Mouse (Mus musculus) layer of hippocampus, adult 18-20 months (tissue): ENCODE measurements at regions not wholly inside any gene's neighbourhood (a gene's known extent, or its start where the extent isn't known, plus 50 kb on each side); places are given as distances from the start of the nearest gene placed in this dataset.
A peak's percentile ranks its signal among the peaks of the same experiment; 100 is the strongest.

Experiments used
- DNase-seq, 2 experiments: peaks; one replicate each; pipeline ENCODE4 v3.0.0; 2022; ENCODE audit warnings: low spot score in 2 of 2

DNA sequence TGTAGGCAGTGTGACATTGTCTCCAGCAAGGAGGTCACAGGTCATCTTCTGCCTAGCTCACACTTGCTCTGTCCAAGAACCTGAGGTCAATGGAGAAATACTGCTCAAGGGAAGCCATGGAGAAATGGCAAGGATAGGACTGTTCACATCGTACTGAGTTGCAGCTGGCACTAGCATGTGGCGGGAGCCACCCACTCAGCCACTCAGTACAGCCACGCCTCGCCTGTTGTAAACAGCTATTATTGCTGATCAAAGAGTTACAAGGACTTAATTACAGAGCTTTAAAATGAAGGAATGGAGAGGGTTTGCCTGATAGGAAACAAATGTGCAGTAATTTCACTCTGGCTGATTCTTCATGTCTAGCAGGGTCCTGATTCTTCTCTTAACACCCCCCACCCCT, 64.8 kb downstream of the Dll1 start:
- peak; percentile 23 to 69 for DNase-seq

DNA sequence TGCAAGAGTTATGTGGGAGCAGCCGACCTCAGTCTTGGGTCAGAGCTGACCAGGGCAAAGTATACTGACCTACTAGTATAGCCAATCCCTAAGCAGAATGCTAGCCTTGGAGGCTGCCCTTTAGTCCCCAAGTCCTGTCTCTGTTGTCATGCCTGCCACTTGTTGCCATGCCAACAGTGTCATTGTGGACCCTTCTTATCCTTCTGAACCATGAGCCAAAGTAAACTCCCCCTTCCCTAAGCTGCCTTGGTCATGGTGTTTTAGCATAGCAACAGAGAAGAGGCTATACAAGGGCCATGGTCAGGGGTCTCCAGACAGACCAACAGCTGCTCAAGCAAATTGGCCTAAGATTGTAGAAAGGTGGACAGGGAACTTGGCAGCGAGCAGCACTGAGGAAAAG, 66.2 kb downstream of the Dll1 start:
- DNase-seq: no peak

DNA sequence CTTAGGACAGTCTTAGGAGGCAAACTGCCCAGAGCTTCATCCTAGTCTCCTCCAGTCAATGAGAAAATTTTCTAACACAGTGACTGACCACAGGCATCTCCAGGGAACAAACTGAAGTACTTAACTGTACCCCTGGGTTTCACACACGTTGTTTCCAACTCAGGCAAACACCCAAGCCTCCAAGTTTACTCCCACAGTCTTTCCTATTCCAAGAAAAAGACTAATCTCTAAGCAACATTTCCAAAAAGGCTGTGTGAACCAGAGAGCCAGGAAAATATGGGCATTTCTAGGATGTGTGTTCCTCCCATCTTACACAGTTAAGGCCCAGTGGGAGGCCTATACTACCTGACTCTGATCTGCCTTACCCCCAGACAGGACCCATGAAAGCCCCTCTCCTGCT, 74.6 kb downstream of the Dll1 start:
- DNase-seq: no peak

DNA sequence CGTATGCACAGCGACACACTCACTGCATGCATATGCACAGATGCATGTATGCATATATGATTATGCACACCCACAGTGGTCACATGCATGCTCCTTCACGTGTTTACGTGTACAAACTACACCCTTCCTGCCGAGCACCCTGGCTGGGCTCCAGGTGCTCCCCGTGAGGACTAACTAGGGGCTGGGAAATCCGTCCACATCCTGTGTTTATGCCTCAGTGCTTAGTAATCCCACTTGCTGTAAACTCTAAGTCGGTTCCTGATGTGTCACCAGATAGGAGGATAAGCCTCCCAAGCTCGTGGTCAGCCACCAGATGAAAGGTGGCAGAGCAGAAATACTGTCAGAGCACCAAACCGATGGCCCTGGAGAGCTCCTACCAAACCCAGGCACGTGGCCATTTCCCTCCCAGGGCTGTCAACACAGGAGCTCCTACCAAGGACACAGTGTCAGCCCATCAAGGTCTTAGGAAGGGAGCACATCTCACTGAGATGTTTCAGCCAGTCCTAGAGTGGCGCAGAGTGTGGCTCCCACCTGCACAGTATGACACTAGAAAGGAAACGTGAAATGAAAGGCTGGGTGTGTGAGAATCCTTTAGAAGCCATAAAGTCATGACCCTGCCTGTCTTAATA, 76.8 kb downstream of the Dll1 start:
- DNase-seq: no peak

DNA sequence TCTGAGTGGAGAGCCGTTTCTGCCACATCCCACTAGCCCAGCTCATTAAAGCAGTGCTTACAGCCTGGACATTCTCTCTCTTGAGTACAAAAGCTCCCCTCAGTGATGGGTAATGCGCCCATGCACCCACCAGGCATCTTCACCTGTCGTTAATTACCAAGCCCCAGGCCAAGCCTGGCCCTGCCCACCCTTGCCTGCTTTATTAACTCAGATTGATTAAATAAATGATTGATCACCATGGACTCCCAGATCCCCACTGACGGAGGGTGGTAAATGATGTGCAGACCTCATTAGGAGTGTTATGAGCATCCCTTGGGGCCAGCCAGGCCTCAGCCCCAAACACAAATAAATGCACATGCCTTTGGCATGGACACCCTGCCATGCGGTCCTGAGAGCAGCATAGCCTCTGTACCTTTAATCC, 82.5 kb downstream of the Dll1 start:
- DNase-seq: no peak

DNA sequence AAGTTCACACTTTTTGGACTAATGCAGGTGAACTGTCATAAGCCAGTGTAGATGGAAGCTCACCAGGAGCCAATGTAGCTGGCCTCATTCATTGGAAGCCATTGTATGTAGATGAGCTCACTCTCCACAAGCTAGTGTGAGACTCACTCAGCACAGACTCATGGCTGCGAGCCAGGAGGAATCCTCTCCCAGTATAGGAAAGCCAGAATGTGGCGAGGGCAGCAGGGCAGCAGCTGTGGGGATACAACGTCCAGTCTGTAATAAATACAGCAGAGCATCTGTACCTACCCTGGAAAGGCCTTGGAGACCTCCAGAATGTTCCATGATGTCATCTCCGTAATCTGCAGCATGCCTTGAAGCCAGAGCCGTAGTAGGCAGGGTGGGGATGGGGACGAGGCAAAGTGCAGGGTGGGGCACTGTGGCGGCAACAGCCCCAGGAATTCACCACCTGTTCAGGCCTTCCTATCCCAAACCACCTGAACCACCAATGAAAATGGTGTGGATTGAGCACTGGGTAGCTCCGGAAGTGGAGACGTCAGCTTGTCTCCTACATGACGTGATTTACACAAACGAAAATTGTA, 84.1 kb downstream of the Dll1 start:
- DNase-seq: no peak

DNA sequence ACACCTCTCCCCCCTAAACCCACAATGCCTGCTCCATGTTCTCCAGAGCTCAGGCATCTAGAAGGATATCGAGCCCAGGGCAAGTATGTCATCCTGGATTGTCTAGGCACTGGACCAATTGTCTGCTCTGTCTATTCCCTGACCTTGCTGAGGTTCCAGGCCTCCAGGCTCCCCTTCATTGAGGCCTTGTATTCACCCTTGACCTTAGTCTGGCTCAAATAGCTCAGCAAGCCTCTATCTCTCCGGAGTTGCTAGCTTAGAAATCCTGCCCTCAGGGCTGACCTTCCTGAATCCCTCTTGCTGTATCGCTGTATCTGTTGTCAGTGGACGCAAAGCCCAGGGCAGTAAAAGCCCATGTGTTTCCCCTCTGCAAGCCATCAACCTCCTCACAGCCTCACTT, 85.0 kb downstream of the Dll1 start:
- DNase-seq: no peak

DNA sequence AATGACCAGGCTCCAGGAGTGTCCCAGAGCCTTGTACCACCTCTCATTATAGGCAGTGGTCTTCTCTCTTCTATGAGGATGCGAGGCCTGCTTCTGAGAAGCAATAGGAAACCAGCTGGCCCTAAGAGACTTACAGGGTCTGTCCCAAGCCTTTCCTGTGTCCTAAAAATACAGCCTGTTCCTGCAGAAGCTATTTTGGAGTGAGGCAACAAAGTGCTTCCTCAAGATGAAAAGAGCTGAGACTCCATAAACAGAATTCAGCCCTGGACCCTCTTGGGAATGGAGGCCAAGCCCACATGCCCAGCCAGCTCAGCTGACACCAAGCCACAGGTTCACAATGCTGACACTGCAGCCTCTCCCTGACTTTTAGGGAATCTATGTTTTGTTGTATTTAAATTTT, 86.3 kb downstream of the Dll1 start:
- no peak for DNase-seq

DNA sequence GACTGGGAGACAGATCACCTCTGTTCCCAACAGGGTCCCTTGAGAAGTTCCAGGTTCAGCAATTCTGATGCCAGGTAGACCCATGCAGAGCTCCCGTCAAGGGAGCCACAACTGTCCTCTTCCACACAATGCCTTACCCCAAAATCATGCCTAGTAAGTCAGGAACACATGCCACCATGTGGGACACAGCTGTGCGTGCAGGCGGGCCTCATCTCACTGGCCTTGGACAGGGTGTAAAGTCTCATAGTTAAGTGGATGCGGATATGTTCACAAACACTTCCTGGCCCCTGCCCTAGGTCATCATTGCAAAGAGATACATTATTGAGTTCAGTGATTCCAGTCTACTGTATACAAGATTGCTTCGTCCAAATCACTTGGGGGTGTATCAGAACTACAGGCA, 87.6 kb downstream of the Dll1 start:
- DNase-seq: no peak

DNA sequence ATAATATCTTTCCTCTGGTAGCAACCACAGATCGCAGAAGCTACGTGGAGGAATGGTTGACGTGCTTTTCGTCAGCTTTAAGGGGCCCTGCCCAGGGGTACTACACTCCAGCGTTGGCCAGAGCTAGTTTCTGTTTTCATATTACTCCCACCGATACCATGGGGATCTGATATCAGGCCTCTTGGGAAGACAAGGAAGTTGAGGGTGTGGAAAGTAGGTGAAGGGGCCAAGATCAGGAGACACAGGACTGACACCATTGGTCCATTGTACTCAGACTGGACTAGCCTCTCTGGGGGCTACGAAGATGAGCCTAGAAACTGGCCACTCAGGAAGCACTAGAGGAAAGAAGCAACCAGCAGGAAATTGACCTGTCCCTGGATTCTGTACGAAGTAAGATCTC, 88.0 kb downstream of the Dll1 start:
- DNase-seq: no peak

DNA sequence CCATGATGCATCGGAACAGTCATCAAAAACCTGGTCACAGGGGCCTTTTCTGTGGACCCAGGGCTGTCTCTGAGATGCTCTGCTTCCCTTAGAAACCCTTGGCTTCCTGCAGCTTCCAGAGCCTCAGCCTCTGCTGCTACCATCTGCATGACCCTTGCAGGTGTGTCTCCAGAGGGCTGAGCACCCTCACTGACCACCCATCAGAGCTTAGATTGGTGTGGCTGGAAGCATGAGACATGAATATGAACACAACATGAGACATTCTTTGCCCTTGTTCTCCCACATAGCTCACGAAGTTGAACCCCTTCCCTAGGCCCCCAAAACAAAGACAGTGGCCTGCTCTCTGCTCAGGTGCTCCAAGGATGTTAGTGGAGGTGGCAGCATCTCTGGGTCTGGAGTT, 90.1 kb downstream of the Dll1 start:
- DNase-seq: no peak

DNA sequence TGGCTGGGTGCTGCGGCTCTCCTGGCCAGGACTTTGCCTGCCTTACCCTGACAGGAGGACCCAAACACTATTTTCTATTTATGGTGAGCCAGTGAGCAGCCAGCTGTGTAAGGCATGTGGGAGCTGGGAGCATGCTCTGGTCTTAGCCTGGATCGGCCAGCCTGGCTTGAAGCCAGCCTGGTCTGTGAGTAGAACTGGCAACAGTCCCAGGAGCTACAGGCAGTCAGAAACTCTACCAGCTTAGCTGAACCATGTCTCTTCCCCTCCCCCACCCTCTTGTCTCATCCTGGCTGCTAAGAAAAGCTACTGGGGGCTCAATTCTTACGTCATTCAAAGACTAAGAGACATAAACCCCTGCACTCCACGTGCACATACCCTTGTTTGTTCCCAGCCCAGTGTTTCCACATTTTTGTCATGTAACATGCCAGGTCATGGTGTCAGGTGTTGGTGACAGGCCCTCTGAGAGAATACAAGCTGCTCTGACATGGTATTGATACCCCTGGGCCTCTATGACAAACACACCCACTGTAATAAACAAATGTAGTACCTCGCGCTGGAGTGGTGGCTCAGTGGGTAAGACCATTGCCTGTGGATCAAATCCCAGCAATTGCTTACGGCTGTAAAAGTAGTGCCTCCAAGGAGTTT, 91.2 kb downstream of the Dll1 start:
- DNase-seq: peak in 1 of 2 experiments; percentile 30

DNA sequence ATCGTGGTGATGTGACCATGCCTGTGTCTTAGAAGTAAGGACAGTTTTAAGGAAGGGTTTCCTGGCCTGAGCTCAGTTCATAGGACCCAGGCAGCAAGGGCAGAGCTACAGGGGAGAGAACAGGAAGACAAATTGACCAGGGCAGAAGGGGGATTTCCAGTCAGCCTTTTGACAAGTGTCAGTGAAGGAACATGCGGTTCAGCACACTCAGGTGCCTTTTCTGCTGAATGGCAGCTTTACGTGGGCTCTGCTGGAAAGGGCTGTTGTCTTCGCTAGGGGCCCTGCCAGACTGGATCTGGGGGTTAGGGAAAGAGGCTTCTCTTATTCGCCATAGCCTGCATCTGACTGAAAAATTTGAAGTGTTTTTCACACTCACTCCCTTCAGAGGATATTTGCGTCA, 106.8 kb downstream of the Dll1 start:
- no peak for DNase-seq

DNA sequence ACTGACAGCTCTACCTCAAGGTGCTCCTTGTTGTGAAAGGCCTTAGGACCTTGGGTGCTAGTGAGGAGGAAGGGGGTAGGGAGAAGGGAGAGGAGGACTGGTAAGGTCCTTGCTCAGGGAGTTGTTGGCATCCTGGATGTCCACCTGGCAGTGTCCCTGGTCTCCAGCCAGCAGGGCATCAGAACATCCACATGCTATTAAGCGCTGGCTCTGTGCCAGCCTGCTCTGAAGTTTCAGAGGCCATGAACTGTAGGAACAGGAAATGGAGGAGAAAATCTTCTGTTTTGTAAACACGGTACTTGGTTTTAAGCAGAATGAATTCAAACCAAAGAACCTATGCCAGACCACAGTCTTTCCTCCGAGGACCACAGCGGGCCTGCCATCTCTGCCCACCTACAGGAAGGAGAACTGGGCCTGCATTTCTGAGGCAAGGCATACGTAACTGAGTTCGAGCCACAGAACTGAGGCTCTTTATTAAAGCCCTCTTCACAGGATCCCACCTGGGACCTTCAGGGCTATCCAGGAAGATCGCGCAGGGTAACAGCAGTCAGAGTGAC, 107.5 kb downstream of the Dll1 start:
- no peak for DNase-seq

DNA sequence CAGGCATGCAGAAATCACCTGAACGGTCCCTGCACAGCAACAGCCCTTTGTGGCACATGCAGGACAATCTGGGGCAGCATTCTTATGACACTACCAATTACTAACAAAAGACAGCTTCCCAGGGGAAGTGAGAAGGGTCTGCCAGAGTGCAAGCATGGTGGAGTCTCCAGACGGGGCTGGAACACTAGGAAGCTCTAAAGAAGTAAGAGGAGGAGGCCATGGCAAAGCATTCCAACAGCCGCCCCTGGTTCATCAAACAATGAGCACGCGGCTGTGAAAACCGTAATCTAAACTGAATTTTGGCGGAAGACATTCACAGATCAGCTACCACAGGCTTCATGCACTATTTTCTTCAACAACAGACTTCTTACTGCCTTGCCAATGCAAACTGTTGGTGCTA, 109.0 kb downstream of the Dll1 start:
- no peak for DNase-seq

DNA sequence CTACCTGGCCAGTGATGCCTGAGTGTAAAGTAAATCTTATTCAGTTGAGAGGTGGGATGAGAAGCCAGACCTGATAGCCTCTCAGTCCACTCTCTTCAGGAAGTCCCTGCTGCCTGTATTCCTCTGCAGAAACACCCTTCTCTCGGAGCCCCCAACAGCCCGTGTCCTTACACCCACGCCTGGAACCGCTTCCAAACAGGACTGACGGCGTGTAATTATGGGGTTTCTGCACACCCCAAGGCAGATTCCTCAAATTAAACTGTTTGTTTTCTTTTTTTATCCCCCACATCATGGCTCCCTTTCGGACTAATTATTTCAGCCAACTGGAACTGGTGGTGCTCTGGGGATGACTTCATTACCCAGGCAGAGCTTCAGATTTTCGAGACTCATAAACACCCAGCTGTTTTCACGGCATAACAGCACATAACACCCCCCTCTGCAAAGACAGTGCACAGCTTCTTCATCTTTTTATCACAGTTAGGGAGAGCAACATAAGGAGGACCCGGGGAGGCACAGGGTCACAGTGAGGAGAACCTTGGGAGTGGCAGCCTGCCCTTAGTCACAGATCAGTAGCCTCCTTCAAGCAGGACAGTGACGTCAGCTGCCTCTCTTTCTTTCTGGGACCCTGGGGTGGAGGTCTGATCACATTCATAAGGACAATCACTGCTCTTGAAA, 117.1 kb downstream of the Dll1 start:
- no peak for DNase-seq

DNA sequence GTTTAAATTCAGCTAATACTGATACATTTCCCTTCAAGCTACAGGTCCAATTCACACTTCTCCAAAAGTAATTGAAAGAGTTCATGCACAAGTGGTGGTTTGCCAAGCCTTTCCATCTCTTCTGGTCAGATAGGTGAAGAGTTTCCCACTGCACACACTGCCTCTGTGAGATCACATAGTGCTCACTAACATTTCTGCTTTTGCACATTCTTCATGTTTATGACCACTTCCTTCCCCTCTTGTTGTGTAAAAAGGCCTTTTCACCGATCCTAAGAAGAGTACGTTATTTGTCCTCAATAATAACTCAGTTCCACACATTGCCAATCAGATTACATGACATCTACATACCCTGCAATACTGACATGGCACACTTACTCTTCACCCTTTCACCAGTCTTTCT, 120.8 kb downstream of the Dll1 start:
- no peak for DNase-seq

DNA sequence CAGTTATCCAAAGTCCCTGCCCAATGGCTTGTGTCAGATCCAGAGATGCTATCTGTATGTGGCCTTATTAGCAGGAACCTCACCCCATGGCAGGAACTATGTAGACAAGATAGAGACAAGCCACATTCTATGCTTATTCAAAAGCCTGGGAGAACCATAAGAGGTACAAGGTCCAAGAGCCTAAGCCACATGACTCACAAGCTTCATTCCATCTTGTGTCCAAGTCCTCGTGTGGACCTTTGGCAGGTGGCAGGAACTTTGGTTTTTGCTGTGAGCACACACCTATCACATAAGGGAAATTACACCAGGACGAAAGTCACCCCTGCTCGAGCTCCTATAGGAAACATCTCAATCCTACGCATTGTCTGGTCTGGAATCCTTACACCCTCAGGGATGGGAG, 122.9 kb downstream of the Dll1 start:
- DNase-seq: no peak

DNA sequence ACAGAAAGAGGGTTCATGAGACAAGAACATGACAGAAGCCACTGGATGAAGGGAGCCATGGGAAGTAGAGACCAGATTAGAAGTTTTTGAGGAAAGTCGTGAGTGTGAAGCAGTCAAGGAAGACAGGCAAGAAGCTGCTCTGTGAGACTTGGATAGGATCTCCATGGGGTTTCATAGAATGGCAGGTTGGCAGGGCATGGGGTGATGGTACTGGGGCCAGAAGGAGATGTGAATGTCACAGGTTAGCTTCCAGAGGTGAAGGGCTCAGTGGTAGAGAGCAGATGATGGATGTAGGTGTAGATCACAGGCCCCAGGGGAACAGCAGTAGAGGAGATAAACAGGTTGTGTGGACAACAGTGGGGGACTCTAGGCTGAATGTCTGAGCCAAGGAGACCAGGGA, 123.4 kb downstream of the Dll1 start:
- no peak for DNase-seq

DNA sequence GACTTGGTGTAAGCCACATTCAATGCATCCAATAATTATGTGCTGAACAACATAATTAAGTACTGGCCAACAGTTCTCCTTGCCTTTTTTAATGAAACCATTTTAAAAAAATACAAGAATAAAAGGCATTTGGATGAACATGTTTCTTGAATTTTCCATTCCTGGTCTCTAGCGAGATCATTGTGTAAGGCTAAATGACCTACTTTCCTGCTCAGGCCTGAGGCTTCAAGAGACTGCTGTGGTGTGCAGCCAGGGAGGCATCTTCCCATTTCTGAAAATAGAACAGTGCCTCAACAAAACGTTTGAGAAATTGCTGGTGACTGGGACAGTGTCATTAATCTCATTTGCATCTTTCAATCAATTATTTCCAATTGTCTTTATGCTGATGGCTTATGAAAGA, 124.5 kb downstream of the Dll1 start:
- DNase-seq: no peak

DNA sequence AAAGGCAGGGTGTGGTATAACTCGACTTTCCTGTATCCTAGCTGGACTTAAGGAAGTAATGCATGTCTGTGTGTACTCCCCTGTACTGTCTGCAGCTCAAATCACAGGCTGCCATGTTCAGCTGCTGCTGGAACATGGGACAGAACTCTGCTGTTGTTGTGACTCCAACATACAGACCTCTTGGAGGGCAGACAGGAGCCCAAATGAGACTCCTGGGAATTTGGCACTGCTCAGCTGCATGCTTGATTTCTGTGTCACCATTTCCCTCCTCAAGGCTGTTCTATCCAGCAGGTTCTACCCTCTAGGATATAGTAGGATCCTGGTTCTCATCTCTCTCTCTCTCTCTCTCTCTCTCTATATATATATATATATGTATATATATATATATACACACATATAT, 125.0 kb downstream of the Dll1 start:
- DNase-seq: no peak

DNA sequence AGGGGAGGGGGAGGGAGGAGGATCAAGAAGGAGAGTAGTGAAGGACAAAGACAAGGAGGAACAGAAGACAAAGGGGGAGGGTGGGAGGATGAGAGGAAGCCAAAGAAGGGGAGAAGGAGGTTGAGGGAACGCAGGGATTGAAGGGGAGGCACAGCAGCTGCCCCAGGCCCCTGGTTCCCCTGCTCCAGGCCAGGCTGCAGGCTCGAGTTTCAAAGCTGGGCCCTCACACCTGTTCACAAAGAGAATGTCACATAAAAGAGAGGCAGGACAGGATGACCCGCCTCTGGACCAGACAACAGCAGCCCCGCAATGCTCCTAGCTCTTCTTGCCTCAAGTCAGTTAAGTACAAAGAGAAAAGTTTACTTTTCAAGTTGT, 128.3 kb downstream of the Dll1 start:
- no peak for DNase-seq
